Mouse (Mus musculus) megakaryocyte-erythroid progenitor cell, adult 5-6 weeks (primary cell): ENCODE measurements around the gene Syt2. TPM values are rescaled to one million over a fixed set of nuclear protein-coding genes. Genes with fewer than 3 reads are reported as not detected.
A peak's percentile ranks its signal among the peaks of the same experiment; 100 is the strongest.

Experiments
- ATAC-seq: replicated peaks from 2 replicates; pipeline ENCODE4 v1.8.0; 2016; ENCODE audit warnings: mild to moderate bottlenecking, inconsistent platforms; ENCODE audit not compliant: severe bottlenecking, poor library complexity, low FRiP score, low TSS enrichment
- total RNA-seq, 2 experiments: library from RNA; stranded (forward) in 1 of 2; stranded (reverse) in 1 of 2; fragments of 200-1000, 215-1000 nt in 1 of 2; fragments of >200 nt in 1 of 2; fragmentation: Nextera tagmentation in 1 of 2; gene quantifications; 2 replicates each; pipeline ENCODE4 v1.2.3; 2014 to 2017

Syt2 gene
- total RNA-seq, 2 experiments from 2014 or later = 0.05 to 0.33 TPM

DNA sequence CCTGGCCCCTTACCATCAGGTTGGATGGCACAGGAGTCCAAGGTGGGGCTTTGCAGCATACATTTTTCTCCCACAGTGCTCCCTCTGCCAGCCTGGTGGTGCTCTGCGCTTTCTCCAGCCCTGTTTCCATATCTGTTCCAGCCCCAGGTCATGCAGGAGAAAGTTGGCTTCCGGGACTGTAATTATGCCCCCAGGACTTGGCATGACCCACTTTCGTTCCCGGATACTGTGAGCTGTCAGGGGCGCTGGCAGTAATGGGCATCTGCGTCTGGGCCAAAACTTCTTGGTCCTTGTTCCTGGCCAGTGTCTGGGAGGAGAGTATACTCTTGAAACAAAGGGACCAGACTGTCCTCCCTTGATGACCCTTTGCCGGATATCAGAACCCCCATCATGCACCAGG lies 76.4 kb downstream of the Syt2 start:
- ATAC-seq = no peak

DNA sequence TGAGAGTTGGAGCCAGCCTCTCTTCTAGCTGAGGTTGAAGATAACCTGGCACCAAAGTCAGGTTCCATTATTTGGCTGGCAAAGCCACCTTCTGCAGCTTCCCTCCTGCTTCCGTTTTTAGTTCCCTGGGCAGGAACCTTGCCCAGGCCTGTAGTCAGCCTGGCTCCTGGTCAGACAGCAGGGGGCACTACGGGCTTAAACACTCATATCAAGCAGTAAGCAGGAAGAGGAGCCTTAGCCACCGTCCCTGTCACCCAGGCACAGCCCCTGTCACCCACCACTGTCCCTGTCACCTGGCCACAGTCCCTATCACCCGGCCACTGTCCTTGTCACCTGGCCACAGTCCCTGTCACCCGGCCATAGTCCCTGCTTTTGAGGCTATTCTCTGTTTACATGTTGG lies 78.8 kb downstream of the Syt2 start:
- peak; percentile 55; the same call in 1 of the 2 replicates for ATAC-seq

- no peak for ATAC-seq
Measured at GRCm38 (mm10) chr1:134726480-134726879, 80.0 kb downstream of the Syt2 start.

DNA sequence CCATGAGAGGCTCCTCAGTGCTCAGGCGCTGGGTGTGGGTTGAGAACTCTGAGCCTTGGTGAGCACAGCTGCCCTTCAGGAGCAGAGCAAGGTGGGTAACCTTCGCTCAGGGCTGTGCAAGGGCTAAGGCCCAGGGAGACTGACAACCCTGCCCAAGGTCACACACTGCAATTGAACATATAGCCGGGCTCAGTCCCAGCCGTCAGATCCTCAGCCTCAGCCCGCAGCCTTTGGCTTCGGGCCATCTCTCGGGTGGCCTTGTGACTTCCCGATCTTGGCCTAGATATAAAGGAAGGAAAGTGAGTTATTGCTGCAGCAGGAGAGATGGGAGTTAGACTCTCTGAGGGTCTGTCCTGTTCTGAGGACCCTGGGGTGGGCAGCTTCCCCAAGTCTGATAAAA lies 80.8 kb downstream of the Syt2 start:
- ATAC-seq = no peak

DNA sequence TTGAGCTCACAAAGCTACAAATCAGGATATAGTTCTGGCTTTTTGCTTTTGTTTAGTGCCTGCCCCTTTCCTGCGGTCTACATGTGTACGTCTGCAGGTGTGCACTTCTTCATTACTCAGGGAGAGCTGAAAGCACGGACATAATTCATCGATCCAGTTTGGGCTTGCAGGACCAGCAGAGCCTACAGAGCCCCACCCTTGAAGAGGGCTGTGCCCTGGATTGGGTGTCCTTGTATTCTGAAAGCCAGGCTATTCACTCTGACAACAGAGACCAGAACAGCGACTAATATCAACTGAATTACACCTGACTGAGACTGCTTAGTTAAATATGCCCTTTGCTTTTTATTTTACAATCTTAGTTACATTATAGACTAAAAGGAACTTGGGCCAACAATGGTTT lies 87.2 kb downstream of the Syt2 start:
- no peak for ATAC-seq

GRCm38 (mm10) chr1:134737463-134737862 lies 91.0 kb downstream of the Syt2 start:
- ATAC-seq = no peak

GRCm38 (mm10) chr1:134741433-134741832 lies 95.0 kb downstream of the Syt2 start:
- ATAC-seq = peak; percentile 43

DNA sequence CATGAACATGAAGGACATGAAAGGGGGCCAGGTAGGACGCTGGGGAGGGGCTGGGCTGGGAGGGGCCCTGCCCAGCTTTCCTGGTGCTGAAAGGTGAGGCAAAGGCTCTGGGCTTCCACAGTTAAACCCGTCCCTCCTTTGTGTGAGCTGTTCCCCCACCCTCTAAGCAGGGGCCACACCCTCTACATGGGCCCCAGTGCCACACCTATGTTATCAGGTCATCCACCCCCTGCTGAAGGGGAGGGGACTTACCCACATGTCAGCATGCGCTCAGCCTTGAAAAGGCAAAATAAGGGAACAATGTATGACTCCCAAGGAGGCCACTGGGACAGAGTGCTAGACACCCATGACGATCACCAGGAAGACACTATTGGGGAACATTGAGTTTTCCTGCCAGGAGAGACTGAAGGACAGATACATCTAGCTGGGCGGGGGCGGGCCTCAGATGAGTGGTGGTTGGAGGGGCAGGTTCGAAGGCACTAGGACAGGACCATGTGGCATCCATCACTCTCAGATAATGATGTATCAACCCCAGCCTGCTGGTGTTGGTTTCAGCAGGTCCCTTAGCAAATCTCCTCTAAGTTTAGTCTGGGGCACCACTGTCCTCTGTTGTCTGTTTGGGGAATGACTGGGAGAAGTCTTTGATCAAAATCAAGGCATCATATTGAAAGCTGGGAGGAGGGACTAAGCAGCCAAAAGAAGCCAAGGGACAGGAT lies 95.6 kb downstream of the Syt2 start:
- ATAC-seq = peak; percentile 78

- ATAC-seq = no peak
Measured at GRCm38 (mm10) chr1:134745648-134746047, 99.2 kb downstream of the Syt2 start.

- peak; percentile 87 for ATAC-seq
Measured at GRCm38 (mm10) chr1:134747236-134748174, 101.0 kb downstream of the Syt2 start.

DNA sequence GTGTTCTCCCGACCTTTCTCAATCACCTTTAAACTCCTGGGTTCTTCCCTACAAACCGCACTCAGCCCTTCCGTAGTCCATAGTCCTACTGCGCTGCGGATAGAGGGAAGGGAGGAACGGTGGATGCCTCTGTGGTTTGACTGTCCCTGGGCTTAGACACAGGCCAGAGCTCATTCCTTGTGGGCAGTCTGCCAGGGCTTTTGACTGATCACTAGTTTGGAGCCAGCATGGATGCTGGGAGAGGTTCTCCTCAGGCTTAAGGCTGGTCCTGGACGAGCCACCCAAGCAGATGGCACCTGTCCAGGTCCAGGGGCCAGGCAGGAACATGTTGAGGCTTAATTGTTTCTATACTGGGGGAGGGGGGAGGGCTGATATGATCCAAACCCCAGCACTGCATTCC lies 103.4 kb downstream of the Syt2 start:
- no peak for ATAC-seq

DNA sequence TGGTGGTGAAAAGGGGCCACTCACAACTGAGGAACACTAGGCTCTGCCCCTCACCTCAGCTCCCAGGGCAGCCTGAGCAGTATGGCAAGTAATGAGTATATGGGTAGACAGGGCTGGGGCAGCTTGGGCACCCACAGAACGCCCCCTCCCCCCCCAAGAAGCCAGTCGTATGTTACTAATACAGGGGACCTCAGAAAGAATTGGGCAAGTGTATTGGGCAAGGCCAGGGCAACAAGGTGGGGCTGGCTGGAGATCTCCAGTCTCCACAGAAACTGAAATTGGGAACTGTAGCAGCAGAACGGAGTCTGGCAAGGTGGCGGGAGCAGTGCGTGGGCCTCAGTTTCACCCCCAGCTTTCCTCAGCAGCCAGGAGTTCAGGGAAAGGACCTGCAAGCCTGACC lies 106.0 kb downstream of the Syt2 start:
- no peak for ATAC-seq

DNA sequence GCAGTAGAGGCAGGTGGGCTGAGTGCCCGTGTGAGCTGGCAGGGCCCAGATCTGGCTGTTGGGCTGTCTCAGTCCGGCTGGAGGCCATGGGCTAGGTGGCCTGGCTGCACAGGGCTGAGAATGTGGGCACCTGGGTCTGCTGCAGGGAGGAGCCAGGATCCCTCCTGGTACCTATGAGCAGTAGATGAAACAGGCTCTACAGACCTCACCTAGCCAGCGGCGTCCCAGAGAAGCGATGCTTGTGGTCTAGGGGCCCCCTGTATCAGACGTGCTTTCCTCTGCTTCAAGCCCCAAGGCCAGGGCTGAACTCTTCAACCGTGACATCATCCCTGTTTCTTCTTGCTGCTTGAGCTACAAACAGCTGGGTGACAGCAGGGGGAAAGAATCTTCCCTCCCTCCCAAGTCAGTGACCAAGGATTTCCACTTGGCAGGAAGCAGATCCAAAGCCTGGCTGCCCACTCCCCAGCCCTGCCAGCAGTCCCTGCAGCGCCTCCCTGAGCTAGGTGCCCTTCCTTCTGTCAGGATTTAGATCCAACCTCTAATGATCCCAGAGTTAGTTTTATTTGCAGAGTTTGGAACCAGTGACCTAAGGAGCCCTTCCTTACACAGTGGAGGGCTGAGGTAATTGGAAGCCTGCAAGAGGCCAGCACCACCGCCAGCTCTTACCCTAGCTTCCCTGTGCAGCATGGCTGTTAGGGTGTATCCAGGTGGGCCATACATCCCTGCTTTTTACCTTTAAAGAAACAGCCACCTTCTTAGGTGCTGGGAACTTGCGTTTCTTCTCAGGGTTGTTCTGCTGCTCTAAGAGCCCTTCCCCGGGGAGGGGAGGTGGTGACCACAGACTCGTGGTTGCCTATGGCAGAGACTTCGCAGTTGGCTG lies 107.5 kb downstream of the Syt2 start:
- no peak for ATAC-seq

DNA sequence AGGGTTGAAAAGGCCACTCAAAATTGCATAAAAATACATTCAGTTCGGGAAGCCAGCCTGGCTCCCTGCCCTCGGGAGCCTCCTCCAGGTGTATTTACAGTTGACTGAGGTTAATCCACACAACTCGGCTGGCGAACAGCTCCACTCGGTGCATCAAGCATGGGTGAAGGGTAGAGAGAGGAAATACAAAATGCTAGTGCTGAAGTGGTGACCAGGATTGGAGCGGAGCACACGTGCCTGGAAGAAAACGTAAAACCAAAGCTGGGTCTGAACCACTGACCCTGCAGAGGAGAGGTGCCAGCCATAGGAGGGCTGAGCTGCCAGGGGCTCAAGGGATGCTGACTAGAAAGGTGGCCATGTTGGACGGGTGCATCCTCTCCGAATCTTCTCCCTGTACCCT lies 108.3 kb downstream of the Syt2 start:
- no peak for ATAC-seq

DNA sequence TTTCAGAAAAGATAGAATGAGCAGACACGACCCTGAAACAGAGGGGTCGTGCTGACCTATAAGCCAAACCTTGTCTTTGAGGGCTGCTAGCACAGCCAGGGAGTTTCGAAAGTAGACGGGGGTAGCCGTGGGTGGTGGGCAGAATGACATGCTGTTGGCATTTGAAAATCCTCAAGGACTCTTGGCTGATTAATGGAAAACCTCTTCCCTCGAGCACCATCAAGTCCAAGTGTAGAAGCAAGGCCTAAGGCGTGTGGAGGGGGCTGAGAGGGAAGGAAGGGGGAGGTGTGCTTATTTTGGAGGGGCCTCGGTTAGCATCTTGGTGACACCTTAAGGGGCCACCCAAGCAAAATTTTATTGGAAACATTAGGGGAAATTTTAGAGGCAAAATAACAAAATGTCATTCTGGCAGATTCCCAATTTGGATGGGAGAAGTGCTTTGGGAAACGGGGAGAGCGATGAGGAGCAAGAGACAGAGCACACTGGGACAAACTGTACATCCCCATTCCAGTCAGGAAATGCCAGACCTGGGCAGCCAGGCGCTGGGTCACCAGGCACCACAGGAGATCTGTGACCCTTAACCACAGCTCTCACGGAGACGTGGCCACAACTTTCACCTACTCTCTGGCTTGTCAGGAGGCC lies 109.2 kb downstream of the Syt2 start:
- no peak for ATAC-seq

DNA sequence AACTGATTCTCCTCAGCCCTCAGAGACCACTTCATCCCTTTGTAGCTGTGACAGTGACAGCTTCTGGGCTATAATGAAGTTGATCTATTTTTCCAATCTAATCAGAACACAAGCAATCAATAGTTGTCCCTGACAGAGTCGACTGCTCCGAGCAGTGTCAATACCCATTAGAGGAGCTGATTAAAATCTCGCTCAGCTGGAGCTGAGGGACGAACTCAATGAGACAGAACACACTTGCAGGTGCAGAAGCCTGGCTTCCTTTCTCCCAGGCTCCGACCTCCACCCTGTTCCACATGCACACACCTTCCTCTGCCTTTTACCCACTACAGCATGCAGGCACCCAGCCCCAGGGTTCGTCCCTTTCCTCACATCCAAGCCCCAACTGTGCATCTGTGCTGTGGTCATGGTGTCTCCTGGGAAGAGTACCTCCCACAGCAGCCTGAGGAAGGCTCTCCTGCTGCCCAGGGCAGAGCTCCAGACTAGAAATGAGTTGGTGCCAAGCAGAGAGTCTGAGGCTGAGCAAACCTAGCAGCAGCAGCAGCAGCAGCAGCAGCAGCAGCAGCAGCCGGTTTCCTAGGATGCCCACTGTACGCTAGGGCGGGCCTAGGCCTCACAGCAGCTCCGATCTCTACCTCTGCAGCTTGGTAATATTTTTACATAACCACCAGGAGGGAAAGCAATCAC lies 109.9 kb downstream of the Syt2 start:
- no peak for ATAC-seq

- no peak for ATAC-seq
Measured at GRCm38 (mm10) chr1:134757230-134757629, 110.8 kb downstream of the Syt2 start.

DNA sequence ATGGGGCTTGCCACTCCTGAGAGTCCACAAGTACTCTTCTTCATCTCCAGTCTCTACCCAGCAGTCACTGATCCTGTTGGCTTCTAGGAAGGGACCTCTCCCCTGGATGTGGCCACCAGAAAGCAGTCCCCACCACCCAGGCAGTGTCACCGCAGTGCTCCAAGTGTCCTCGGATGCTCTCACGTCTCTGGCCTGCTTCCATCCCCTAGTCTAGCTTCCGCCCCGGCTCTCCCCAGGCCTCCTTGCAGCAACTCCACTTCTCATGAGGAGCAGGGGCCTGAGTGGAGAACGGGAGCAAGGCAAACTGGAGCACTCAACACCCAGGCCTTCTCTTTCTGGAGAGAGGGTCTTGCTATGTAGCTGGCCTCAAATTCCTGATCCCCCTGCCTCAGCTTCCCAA lies 112.7 kb downstream of the Syt2 start:
- no peak for ATAC-seq

- no peak for ATAC-seq
Measured at GRCm38 (mm10) chr1:134760642-134761041, 114.2 kb downstream of the Syt2 start.
